Mouse (Mus musculus) midbrain, postnatal 0 days (tissue): ENCODE measurements around the gene Ankmy1. TPM values are rescaled to one million over a fixed set of nuclear protein-coding genes. Genes with fewer than 3 reads are reported as not detected.

Experiments
- ATAC-seq: fragments of 200-750 bp; cut with Nextera tagmentation; 2 replicates; pipeline ENCODE4 v1.8.0; 2017; ENCODE audit warnings: moderate number of reproducible peaks, mild to moderate bottlenecking, moderate TSS enrichment, moderate library complexity; ENCODE audit not compliant: low FRiP score
- DNase-seq: peaks from one replicate; pipeline ENCODE4 v3.0.0-alpha.2; 2015; ENCODE audit warnings: low spot score
- H3K27ac ChIP-seq: fragments of 300-500 bp; sonication (generic); 2 replicates; pipeline ENCODE4 v1.5.1; 2014; ENCODE audit warnings: low read depth, mild to moderate bottlenecking, low read length, mixed read lengths
- H3K27me3 ChIP-seq: fragments of 300-500 bp; sonication (generic); 2 replicates; pipeline ENCODE4 v1.6.1; 2014; ENCODE audit warnings: low read length, control low read depth, mixed read lengths; ENCODE audit not compliant: insufficient read depth
- H3K36me3 ChIP-seq: fragments of 300-500 bp; sonication (generic); 2 replicates; pipeline ENCODE4 v1.6.1; 2014; ENCODE audit warnings: low read length, control low read depth, mixed read lengths; ENCODE audit not compliant: insufficient read depth
- H3K4me1 ChIP-seq: fragments of 300-500 bp; sonication (generic); 2 replicates; pipeline ENCODE4 v1.6.1; 2014; ENCODE audit warnings: mild to moderate bottlenecking, control low read depth, antibody characterized with exemption, low read length, mixed read lengths; ENCODE audit not compliant: insufficient read depth
- H3K4me2 ChIP-seq: fragments of 300-500 bp; sonication (generic); 2 replicates; pipeline ENCODE4 v1.6.1; 2014; ENCODE audit warnings: low read depth, mild to moderate bottlenecking, low read length, mixed read lengths; ENCODE audit not compliant: poor library complexity, severe bottlenecking
- H3K4me3 ChIP-seq: fragments of 300-500 bp; sonication (generic); 2 replicates; pipeline ENCODE4 v1.5.1; 2014; ENCODE audit warnings: low read depth, mild to moderate bottlenecking, low read length, moderate library complexity
- H3K9ac ChIP-seq: fragments of 300-500 bp; sonication (generic); replicated peaks from 2 replicates; pipeline ENCODE4 v1.6.1; 2014; ENCODE audit warnings: mild to moderate bottlenecking, low read length, moderate library complexity, mixed read lengths; ENCODE audit not compliant: poor library complexity, severe bottlenecking
- H3K9me3 ChIP-seq: fragments of 300-500 bp; sonication (generic); 2 replicates; pipeline ENCODE4 v1.6.1; 2016; ENCODE audit warnings: low read length, control low read depth
- CTCF ChIP-seq: IDR thresholded peaks from 2 replicates; pipeline ENCODE4 v1.5.1; 2016; ENCODE audit warnings: antibody characterized with exemption, mild to moderate bottlenecking
- WGBS: fragments of 180-500 bp; shearing (Covaris S2); extraction: QIAGEN DNeasy Blood & Tissue Kit; methylation state at CpG from one replicate; pipeline ENCODE4 v1.1.7; 2014; 5-methylcytosine and 5-hydroxymethylcytosine counted together
- polyA plus RNA-seq: library from polyadenylated mRNA; unstranded; fragments of >200 nt; fragmentation: Nextera tagmentation; extraction: Ambion mirVana; gene quantifications from 2 replicates; pipeline ENCODE4 v1.2.1, GENCODE M21; 2015
- total RNA-seq: library from RNA; depleted of rRNA; stranded (reverse); fragments of >200 nt; gene quantifications from 2 replicates; pipeline ENCODE4 v1.2.3, GENCODE M21; 2014; rRNA removed

The Ankmy1 gene
- total RNA-seq (0.28 TPM in 1 of 2 replicates, not detected in the other), polyA plus RNA-seq (0.39 and 0.56 TPM in 2 replicates)

- Histone ChIP-seq H3K27ac (no peak within 1 kb of the TSS), H3K9ac (no peak within 1 kb of the TSS), H3K4me1 (peaks cover 4% of the 10 kb centered on the region; the same call in 1 of the 2 replicates), H3K36me3 (no peaks in the 10 kb centered on the region), H3K4me2 (peak within 1 kb of the TSS; percentile 43), H3K27me3 (no peaks in the 10 kb centered on the region), H3K9me3 (no peaks in the 10 kb centered on the region), H3K4me3 (peak within 1 kb of the TSS; percentile 12; the same call in 1 of the 2 replicates)
- WGBS, result 1% methylated on average over 15 of the region's 15 CpGs
- TF ChIP-seq CTCF, result no peak
- peak; percentile 25; the same call in 1 of the 2 replicates for ATAC-seq
- peak; percentile 80 for DNase-seq
Measured at GRCm38 (mm10) chr1:92902786-92903185, at the start of gene Ankmy1. TSS of gene Ankmy1 (minus strand) at chr1:92902906.

GRCm38 (mm10) chr1:92950607-92951006 is 47.9 kb upstream of the Ankmy1 start, which contains the start of gene Gpr35:
TSS of gene Gpr35 (plus strand) at chr1:92950865.
- Histone ChIP-seq H3K9me3 (no peaks in the 10 kb centered on the region), H3K9ac (no peak within 1 kb of the TSS), H3K27ac (no peak within 1 kb of the TSS), H3K36me3 (peaks cover 36% of the 10 kb centered on the region), H3K27me3 (no peaks in the 10 kb centered on the region), H3K4me3 (no peak within 1 kb of the TSS), H3K4me1 (no peaks in the 10 kb centered on the region), H3K4me2 (no peak within 1 kb of the TSS)
- 85% methylated on average over 5 of the region's 5 CpGs for WGBS
- no peak for TF ChIP-seq CTCF
- DNase-seq, result no peak
- ATAC-seq, result peak; percentile 9; the same call in 1 of the 2 replicates

- Histone ChIP-seq H3K36me3 (peaks cover 48% of the 10 kb centered on the region), H3K4me1 (no peaks in the 10 kb centered on the region), H3K4me2 (no peak overlapping the region), H3K4me3 (no peak overlapping the region), H3K9ac (no peak overlapping the region), H3K27me3 (no peaks in the 10 kb centered on the region), H3K9me3 (no peaks in the 10 kb centered on the region), H3K27ac (no peak overlapping the region)
- WGBS, result 63% methylated on average over 6 of the region's 6 CpGs
- DNase-seq (no peak), ATAC-seq (no peak)
- peak; percentile 60 for TF ChIP-seq CTCF
Measured at GRCm38 (mm10) chr1:92949426-92949825, 46.7 kb upstream of the Ankmy1 start.

- no peak for TF ChIP-seq CTCF
- no peaks in the 10 kb centered on the region for H3K9me3 ChIP-seq
- ATAC-seq, result no peak
- no peaks in the 10 kb centered on the region for H3K4me1 ChIP-seq
- no peak overlapping the region for H3K4me2 ChIP-seq
- peaks cover 62% of the 10 kb centered on the region for H3K36me3 ChIP-seq
- no peak for DNase-seq
- H3K27me3 ChIP-seq, result no peaks in the 10 kb centered on the region
- no peak overlapping the region for H3K27ac ChIP-seq
- 98% methylated on average over 3 of the region's 3 CpGs for WGBS
- H3K9ac ChIP-seq, result no peak overlapping the region
- H3K4me3 ChIP-seq, result no peak overlapping the region
Measured at GRCm38 (mm10) chr1:92947966-92948365, 45.3 kb upstream of the Ankmy1 start.

GRCm38 (mm10) chr1:92943219-92943989 is 40.7 kb upstream of the Ankmy1 start:
- DNase-seq (no peak), ATAC-seq (no peak)
- Histone ChIP-seq H3K27ac (no peak overlapping the region), H3K9me3 (no peaks in the 10 kb centered on the region), H3K4me1 (no peaks in the 10 kb centered on the region), H3K4me2 (no peak overlapping the region), H3K36me3 (peaks cover 87% of the 10 kb centered on the region), H3K9ac (no peak overlapping the region), H3K27me3 (no peaks in the 10 kb centered on the region), H3K4me3 (no peak overlapping the region)
- no peak for TF ChIP-seq CTCF
- 95% methylated on average over 19 of the region's 19 CpGs for WGBS

GRCm38 (mm10) chr1:92939746-92940145 is 37.0 kb upstream of the Ankmy1 start:
- no peak for ATAC-seq
- peaks cover 16% of the 10 kb centered on the region for H3K4me1 ChIP-seq
- 100% methylated on average over 4 of the region's 4 CpGs for WGBS
- H3K27me3 ChIP-seq, result no peaks in the 10 kb centered on the region
- no peak for TF ChIP-seq CTCF
- peaks cover 64% of the 10 kb centered on the region for H3K36me3 ChIP-seq
- H3K27ac ChIP-seq, result no peak overlapping the region
- no peaks in the 10 kb centered on the region for H3K9me3 ChIP-seq
- no peak overlapping the region for H3K4me3 ChIP-seq
- no peak overlapping the region for H3K9ac ChIP-seq
- no peak for DNase-seq
- H3K4me2 ChIP-seq, result no peak overlapping the region
